Mouse (Mus musculus) testis, adult 2 months (tissue): ENCODE measurements around the gene Krt19. TPM values are rescaled to one million over a fixed set of nuclear protein-coding genes. Genes with fewer than 3 reads are reported as not detected.

Experiments
- H3K27ac ChIP-seq: fragments of 200-500 bp; 2 replicates; pipeline ENCODE4 v1.5.1; 2012; ENCODE audit warnings: low read depth, low read length; ENCODE audit not compliant: control insufficient read depth, insufficient read depth
- H3K27me3 ChIP-seq: fragments of 200-500 bp; 2 replicates; pipeline ENCODE4 v1.6.1; 2012; ENCODE audit warnings: mild to moderate bottlenecking, low read length, moderate library complexity; ENCODE audit not compliant: control insufficient read depth, insufficient read depth
- H3K36me3 ChIP-seq: fragments of 200-500 bp; 2 replicates; pipeline ENCODE4 v1.6.1; 2012; ENCODE audit warnings: mild to moderate bottlenecking, low read length; ENCODE audit not compliant: control insufficient read depth, insufficient read depth
- H3K4me1 ChIP-seq: fragments of 200-500 bp; 2 replicates; pipeline ENCODE4 v1.6.1; 2012; ENCODE audit warnings: low read length; ENCODE audit not compliant: control insufficient read depth, insufficient read depth
- H3K4me3 ChIP-seq: fragments of 200-500 bp; 2 replicates; pipeline ENCODE4 v1.5.1; 2012; ENCODE audit warnings: low read depth, mild to moderate bottlenecking, low read length, moderate library complexity, mixed read lengths; ENCODE audit not compliant: control insufficient read depth
- CTCF ChIP-seq: fragments of 200-500 bp; IDR thresholded peaks from 2 replicates; pipeline ENCODE4 v1.5.1; 2012; ENCODE audit warnings: low read depth, mild to moderate bottlenecking, inconsistent platforms, low read length, moderate library complexity; ENCODE audit not compliant: control insufficient read depth, insufficient read depth, insufficient replicate concordance
- POLR2A ChIP-seq: fragments of 200-500 bp; IDR thresholded peaks from 2 replicates; pipeline ENCODE4 v1.6.1; 2012; ENCODE audit warnings: low read depth, mild to moderate bottlenecking, inconsistent platforms, low read length, moderate library complexity; ENCODE audit not compliant: control insufficient read depth
- polyA plus RNA-seq: library from polyadenylated mRNA; depleted of rRNA; stranded (reverse); fragments of >200 nt; gene quantifications from 2 replicates; pipeline ENCODE4 v1.2.3, GENCODE M21; 2012

Gene Krt19
- polyA plus RNA-seq, 1 experiment, result 0.75 TPM

DNA sequence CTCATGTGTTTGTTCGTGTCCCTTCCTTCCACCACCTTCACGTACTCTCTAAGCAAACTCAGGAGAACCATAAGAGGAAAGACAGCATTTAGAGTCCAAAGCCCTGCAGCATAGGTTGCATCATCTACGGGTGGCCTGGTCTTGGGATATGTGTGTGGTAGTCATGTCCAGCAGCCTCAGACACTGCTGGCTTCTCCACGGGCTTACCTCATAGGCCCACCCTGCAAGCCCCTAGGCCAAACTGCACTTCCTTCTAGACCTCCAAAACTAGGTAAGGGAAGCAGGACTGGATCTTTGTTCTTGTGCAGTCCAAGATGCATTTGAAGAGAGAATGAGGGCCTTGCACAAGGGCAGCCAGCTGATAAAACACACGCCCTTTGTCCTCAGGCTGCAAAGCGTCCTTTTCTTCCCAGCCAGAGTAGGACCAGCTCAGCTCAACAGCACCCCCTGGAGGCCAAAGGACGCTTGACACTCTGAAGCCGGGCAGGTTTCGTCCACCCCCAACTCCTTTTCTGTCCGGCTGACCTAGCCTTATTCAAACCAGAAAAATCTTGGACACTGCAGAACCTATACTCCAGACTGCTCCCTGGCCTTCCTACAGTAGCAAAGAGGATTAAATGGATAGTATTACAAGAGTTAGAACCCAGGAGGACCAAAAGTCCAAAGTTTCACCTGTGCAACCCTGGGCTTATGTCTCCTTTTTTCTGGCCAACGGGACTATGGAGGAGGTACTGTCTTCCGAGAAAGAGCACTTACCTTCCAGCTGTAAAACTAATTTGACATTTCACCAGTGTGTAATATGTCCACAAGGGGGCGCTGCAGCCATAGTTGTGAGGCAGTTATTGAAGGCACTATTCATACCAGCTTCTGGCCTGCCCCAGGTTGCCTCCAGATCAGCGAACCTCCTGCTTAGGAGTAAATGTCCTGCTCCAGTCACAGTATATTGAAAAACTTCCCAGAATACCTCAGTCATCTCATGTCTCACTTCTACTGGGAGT is 20.6 kb upstream of the Krt19 start:
- Histone ChIP-seq H3K27me3 (no peaks in the 10 kb centered on the region), H3K27ac (no peak overlapping the region), H3K4me3 (no peak overlapping the region), H3K4me1 (no peaks in the 10 kb centered on the region), H3K36me3 (no peaks in the 10 kb centered on the region)
- TF ChIP-seq CTCF (peak; percentile 96; the same call in 1 of the 2 replicates), POLR2A (no peak)

DNA sequence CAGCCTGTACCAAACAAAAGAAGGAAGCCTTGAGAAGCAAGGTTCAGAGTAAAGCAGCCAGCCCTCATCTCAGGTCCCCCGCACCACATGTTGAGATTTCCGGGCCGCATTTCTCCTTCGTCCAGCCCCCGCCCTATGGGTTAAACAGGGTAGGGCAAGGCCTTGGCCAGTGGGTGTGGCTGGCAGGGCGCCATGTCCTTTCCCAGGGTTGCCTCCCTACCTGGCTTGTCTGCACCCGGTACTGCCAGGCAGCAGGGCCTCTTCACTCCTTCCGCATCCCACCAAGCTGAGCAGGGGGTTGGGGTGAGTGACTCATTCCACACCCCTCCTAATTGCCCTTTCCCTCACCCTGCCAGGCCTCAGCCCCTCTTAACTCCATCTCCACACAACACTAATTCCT is 19.6 kb upstream of the Krt19 start:
- Histone ChIP-seq H3K27me3 (no peaks in the 10 kb centered on the region), H3K27ac (no peak overlapping the region), H3K4me3 (no peak overlapping the region), H3K4me1 (no peaks in the 10 kb centered on the region), H3K36me3 (no peaks in the 10 kb centered on the region)
- no peak for TF ChIP-seq POLR2A
- no peak for TF ChIP-seq CTCF

DNA sequence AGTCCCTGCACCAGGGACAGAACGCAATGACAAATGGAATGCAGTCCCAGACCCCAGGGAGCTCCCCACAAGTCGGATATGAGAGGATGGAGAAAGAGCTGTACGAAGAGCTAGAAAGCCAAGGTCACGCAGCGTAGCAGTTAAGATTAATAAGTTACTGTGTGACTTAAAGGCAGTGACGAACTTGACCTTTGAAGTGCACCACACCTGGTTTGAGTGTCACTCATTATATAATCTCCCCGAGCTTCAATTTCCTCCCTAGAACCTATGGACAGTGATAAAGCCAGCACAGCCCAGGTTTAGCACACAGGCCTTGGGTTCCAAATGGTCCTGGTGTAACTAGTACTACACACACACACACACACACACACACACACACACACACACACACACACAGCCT is 15.9 kb upstream of the Krt19 start:
- no peak for TF ChIP-seq POLR2A
- TF ChIP-seq CTCF, result no peak
- Histone ChIP-seq H3K27me3 (no peaks in the 10 kb centered on the region), H3K27ac (no peak overlapping the region), H3K4me1 (no peaks in the 10 kb centered on the region), H3K4me3 (no peak overlapping the region), H3K36me3 (no peaks in the 10 kb centered on the region)

DNA sequence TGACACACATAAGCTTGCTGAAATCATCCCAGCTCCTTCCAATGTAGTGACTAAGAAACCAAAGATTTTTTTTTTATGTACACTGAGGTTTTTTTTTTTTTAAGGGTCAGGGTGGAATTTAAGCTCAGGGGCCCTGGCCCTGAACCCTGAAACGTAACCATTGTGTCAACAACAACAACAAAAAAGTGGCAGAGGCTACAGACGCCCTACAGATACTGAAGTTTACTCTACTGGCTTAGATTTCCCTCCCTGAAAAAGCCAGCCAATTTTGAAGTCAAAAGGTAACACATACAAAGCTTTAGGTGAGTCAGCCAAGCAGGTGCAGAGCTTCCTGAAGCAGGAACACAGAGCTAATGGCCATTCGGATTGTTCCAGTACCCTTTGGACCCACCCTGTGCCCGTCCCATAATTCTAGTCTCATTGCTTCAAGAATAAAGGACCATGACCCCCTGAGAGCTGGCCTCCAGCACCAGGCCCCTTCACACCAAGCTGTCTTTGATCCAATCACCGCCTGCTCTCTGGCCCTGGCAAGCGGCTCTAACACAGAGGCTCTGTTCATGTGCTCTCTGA is 9.5 kb upstream of the Krt19 start:
- H3K4me1 ChIP-seq, result no peaks in the 10 kb centered on the region
- TF ChIP-seq POLR2A, result no peak
- no peak for TF ChIP-seq CTCF
- H3K36me3 ChIP-seq, result no peaks in the 10 kb centered on the region
- H3K27ac ChIP-seq, result no peak overlapping the region
- no peak overlapping the region for H3K4me3 ChIP-seq
- no peaks in the 10 kb centered on the region for H3K27me3 ChIP-seq

DNA sequence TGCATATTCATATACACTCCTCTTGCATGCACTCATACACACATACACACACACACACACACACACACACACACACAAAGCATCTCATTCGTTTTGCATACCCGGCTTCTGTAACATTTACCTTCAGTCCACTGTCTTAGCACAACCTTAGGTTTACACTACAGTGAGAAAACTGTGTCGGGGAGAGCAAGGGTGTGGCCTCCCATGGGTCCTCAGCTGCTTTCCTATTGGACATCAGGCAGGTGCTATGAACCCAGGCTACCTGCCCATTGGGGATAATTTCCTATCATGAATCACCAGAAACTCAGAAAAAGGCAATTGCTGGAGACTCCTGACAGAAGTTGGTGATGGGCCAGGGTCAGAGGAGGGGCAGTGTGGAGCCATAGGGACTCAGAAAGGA is 8.9 kb upstream of the Krt19 start:
- no peaks in the 10 kb centered on the region for H3K36me3 ChIP-seq
- no peak overlapping the region for H3K4me3 ChIP-seq
- no peaks in the 10 kb centered on the region for H3K4me1 ChIP-seq
- H3K27me3 ChIP-seq, result no peaks in the 10 kb centered on the region
- H3K27ac ChIP-seq, result no peak overlapping the region
- TF ChIP-seq CTCF, result no peak
- no peak for TF ChIP-seq POLR2A

DNA sequence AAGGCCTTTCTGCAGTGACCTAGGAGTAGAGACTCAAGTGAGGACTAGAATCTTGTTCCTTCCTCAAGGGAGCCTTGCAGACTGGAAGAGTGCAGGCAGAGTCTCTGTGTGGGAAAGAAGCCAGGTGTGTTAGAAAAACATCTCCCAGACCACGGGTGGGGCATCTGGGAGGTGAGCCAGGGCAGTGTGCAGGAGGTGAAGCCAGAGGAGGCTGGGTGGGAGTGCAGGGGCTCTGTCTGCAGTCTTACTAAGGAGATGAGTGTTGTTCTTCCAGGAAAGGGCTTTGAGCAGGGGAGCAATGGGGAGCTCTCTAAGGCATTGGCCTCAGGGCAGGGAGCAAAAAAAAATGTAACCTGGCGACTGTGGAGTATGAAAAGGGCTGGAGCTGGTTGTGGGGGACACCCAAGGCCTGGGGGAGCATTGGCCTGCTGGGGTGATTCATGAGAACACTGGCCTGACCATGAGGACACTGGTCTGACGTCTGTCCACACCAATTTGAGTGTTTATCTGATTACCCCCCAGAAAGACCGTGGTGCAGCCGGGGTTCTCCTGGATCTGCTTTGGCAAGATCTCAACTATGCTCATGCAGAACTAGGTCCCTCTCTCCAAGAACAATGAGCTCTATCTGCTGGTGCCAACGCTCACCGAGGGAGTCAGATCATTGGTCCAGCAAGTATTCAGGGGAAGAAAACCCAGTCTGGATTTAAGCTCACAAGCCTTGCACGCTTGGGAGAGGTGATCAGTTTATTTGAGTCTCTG is 7.2 kb upstream of the Krt19 start:
- H3K27me3 ChIP-seq, result no peaks in the 10 kb centered on the region
- TF ChIP-seq CTCF (no peak), POLR2A (no peak)
- H3K4me3 ChIP-seq, result no peak overlapping the region
- no peaks in the 10 kb centered on the region for H3K36me3 ChIP-seq
- no peak overlapping the region for H3K27ac ChIP-seq
- H3K4me1 ChIP-seq, result no peaks in the 10 kb centered on the region

DNA sequence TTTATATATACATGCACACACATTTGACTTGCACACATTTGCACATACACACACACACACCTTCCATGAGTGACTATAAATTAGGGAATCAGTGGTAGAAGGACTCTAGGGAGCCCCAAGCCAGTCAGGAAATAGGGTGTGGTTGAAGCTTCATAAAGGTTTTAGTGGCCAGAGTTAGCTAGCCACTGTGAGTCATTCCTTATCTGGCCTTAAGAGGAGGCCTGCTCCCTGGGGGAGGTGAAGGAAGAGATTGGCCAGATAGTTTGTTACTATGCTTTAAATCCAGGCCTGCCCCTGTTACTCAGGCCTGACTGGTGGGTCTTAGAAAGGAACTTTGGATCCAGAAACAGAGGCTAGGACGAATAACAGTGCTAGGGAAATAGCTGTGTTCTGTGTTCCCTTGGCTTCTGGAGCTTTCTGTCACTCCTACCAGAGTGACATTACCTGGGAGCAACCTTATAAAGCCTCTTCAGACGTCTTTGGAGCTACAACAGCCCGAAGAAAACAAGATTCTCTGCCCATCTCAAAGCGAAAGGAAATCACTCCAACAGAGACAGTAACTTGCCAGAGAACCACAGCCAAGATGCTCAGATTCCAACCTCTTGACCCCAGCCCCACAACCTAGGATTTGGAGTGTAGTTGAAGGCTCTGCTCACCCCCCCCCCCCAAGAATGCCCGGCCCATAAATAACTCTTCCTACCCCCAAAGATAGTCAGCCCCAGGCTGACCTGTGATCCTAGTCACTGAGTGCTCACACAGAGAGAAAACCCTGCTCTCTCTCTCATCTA is 705 bp downstream of the Krt19 start:
- peaks cover 3% of the 10 kb centered on the region for H3K4me1 ChIP-seq
- no peaks in the 10 kb centered on the region for H3K36me3 ChIP-seq
- H3K27me3 ChIP-seq, result no peaks in the 10 kb centered on the region
- TF ChIP-seq POLR2A (no peak), CTCF (no peak)
- H3K27ac ChIP-seq, result no peak overlapping the region
- no peak overlapping the region for H3K4me3 ChIP-seq
